Mouse (Mus musculus): ENCODE results near the gene Gm10642. TPM values are rescaled to one million over a fixed set of nuclear protein-coding genes. Genes with fewer than 3 reads are reported as not detected.

The Gm10642 gene
- 0.18 and 0.35 TPM in 2 replicates for polyA plus RNA-seq (2016; fragmentation: Nextera tagmentation; extraction: Ambion mirVana)

DNA sequence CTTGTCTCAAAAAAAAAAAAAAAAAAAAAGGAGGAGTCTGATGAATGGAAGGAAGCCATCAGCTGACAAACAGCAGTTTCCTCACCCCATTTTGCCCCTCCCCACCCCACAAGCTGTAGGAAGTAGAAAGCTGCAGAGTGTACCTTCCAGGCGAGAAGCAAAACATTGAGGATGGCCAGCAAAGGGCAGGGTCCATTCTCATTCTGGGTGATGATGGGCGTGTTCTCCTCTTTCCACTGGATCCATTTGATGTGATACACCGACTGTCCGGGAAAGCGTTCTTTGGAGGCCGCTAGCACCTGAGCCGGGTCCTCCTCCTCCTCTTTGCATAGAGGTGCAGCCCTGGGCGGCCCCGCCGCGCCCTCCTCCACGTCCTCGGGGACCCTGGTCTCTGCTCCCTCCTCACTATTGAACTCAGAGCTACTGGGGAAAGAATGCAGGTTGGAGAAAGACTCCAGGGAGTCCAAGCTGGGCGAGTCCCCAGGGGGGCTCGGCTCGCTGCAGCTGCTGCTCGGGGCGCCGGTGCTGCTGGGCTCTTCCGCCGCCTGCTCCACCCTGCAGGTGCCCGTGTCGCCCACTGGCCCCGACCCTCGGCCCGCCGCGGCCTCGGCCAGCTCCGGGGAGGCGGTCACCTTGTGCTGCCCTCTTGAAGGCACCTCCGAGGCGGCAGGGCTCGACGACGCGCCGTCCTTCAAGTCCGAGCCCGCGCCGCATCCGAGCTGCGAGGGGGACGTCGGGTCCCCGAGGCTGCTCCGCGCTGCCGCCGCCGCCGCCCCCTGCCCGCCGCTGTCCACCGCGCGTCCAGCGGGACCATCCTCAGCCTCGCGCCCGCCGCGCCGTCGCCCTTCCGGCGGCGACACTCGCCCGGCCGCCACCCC is at the start of gene Gm10642:
Gene Gm10642 (plus strand): TSS at position 122 of the 878 bp plus-strand sequence.
- H3K36me3 ChIP-seq: no peaks in the 10 kb centered on the region

DNA sequence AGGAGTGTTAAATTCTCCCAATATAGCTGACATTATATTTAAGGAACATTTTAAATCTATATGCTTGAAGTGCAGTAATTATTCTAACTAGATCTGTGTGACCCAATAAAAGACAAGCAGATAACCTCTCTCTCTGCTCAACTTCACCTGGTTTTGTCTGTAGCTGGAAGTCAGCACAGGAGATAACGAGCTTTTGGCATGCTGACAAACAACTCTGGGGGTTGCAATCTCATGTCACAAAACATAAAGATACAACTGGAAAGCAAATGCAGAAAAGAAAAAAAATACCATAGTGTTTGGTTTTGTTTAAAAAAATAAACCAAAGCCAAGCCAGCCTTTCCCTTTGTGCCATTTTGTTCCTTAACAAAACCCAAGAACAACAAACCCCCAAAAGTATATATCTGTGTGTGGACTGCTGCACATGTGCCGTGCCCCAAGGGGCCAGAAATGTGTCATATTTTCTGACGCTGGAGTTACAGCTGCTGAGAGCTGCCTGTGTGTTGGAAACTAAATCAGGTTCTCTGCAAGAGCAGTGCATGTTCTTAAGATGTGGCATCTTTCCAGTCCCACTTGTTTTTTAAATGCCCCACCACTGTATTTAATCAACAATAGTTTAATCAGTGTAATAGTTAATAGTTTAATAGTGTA is 44.9 kb upstream of the Gm10642 start:
- no peak for ATAC-seq (ENCODE audit: insufficient number of reproducible peaks, insufficient read depth, low FRiP score, low TSS enrichment, low read depth)
- H3K9me3 ChIP-seq: no peaks in the 10 kb centered on the region
- 71% methylated on average over 3 of the region's 3 CpGs for WGBS
- H3K4me1 ChIP-seq (replicated peaks): no peaks in the 10 kb centered on the region
- H3K9ac ChIP-seq (replicated peaks): no peak overlapping the region
- peaks cover 14% of the 10 kb centered on the region; the same call in 1 of the 2 replicates for H3K36me3 ChIP-seq
- no peak overlapping the region for H3K27ac ChIP-seq
- no peak overlapping the region for H3K4me3 ChIP-seq (replicated peaks)
- no peaks in the 10 kb centered on the region for H3K27me3 ChIP-seq
- no peak overlapping the region for H3K4me2 ChIP-seq

More for the DNA sequence above, at the start of gene Gm10642:
- WGBS: under 1% methylated on average over 65 of the region's 72 CpGs
- H3K9ac ChIP-seq (replicated peaks): peak within 1 kb of the TSS; percentile 78
- H3K4me1 ChIP-seq (replicated peaks): peaks cover 7% of the 10 kb centered on the region
- H3K4me2 ChIP-seq: peak within 1 kb of the TSS; percentile 93
- H3K27ac ChIP-seq: peak within 1 kb of the TSS; percentile 78
- peak; percentile 48 for ATAC-seq (ENCODE audit: insufficient number of reproducible peaks, insufficient read depth, low FRiP score, low TSS enrichment, low read depth)
- H3K27me3 ChIP-seq: peaks cover 4% of the 10 kb centered on the region; the same call in 1 of the 2 replicates
- peak within 1 kb of the TSS; percentile 82 for H3K4me3 ChIP-seq (replicated peaks)
- no peaks in the 10 kb centered on the region for H3K9me3 ChIP-seq

DNA sequence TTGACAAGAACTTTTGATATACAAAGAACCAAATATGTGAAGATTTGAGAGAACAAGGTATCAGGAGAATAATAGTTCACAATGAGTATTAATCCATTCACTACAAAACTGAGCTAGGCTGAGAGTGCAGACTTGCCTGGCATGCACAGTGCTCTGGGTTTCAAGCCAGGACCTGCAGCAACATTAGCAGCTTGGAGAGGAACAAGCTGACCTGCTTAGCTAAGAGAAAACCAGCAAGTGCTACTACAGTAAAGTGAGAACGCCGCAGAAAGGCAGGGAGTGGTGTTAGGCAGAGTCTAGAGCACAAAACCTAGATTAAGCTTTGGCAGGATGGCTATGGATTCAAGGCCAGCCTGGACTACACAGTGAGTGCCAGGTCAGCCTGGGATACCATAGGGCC is 26.3 kb upstream of the Gm10642 start:
- H3K4me2 ChIP-seq: no peak overlapping the region
- no peak for ATAC-seq (ENCODE audit: insufficient number of reproducible peaks, insufficient read depth, low FRiP score, low TSS enrichment, low read depth)
- no peak overlapping the region for H3K27ac ChIP-seq
- H3K9me3 ChIP-seq: no peaks in the 10 kb centered on the region
- no peak overlapping the region for H3K4me3 ChIP-seq (replicated peaks)
- no peak overlapping the region for H3K9ac ChIP-seq (replicated peaks)
- 86% methylated on average over 2 of the region's 2 CpGs for WGBS
- H3K4me1 ChIP-seq (replicated peaks): no peaks in the 10 kb centered on the region
- H3K27me3 ChIP-seq: no peaks in the 10 kb centered on the region
- H3K36me3 ChIP-seq: no peaks in the 10 kb centered on the region

DNA sequence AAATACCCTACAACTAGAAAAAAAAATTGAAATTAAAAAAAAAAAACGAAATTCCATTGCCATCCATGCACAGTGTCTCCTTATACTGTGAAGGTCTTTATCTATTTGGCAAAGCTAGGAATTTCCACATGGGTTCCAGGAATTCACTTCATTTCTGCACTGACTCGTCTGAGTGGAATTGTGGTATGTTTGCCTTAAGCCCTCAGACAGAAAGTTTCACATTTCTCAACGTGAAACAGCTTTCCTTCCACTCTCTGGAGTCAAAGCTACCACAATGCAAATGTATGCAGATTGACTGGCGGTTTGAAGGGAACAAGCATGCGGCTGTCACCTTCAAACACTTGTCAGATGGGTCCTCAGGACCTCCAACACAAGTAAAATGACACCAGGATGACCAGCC is 24.4 kb upstream of the Gm10642 start:
- Histone ChIP-seq H3K4me2 (no peak overlapping the region), H3K9me3 (no peaks in the 10 kb centered on the region), H3K27me3 (no peaks in the 10 kb centered on the region), H3K4me1 (replicated peaks) (no peaks in the 10 kb centered on the region), H3K36me3 (no peaks in the 10 kb centered on the region), H3K9ac (replicated peaks) (no peak overlapping the region), H3K4me3 (replicated peaks) (no peak overlapping the region), H3K27ac (no peak overlapping the region)
- no peak for ATAC-seq (ENCODE audit: insufficient number of reproducible peaks, insufficient read depth, low FRiP score, low TSS enrichment, low read depth)
- 23% methylated on average over 5 of the region's 5 CpGs for WGBS

DNA sequence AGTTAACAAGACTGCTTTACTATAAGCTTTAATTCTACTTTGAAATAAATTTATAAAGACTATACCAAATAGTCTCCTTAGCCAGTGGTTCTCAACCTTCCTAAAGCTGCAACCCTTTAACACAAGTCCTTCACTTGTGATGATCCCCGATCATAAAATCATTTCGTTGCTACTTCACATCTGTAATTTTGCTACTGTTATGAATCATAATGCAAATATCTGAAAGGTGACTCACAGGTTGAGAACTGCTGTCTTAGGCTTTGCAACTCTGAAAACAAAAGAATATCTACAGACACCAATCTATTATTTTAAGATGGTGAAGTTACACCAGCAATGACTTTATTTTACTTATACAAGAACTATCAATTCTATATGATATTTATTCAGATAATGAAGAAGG is 19.3 kb upstream of the Gm10642 start:
- Histone ChIP-seq H3K27me3 (no peaks in the 10 kb centered on the region), H3K9ac (replicated peaks) (no peak overlapping the region), H3K27ac (no peak overlapping the region), H3K9me3 (no peaks in the 10 kb centered on the region), H3K4me3 (replicated peaks) (no peak overlapping the region), H3K4me1 (replicated peaks) (no peaks in the 10 kb centered on the region), H3K36me3 (no peaks in the 10 kb centered on the region), H3K4me2 (no peak overlapping the region)
- WGBS: 85% methylated on average over 2 of the region's 2 CpGs
- ATAC-seq (ENCODE audit: insufficient number of reproducible peaks, insufficient read depth, low FRiP score, low TSS enrichment, low read depth): no peak

DNA sequence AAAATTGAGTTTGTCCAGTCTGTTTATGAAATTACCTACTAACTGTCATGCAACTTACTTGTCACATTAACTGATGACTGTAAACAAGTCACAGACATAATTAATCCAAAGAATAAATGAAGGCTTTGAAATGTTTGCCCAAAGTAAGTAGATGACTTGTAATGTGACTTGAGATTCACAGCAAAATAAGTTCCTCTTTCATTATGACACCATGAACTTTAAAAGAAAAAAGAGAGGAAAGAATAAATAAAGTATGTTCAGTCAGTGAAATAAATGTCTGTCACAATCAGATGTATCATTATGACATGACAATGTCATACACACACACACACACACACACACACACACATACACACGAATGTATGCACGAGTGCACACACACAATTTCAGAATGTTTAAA is 5.8 kb upstream of the Gm10642 start:
- Histone ChIP-seq H3K4me3 (replicated peaks) (no peak overlapping the region), H3K4me2 (no peak overlapping the region), H3K9me3 (no peaks in the 10 kb centered on the region), H3K36me3 (no peaks in the 10 kb centered on the region), H3K27me3 (no peaks in the 10 kb centered on the region; the same call in 1 of the 2 replicates), H3K9ac (replicated peaks) (no peak overlapping the region), H3K4me1 (replicated peaks) (no peaks in the 10 kb centered on the region), H3K27ac (no peak overlapping the region)
- WGBS: 89% methylated on average over 2 of the region's 2 CpGs
- ATAC-seq (ENCODE audit: insufficient number of reproducible peaks, insufficient read depth, low FRiP score, low TSS enrichment, low read depth): no peak

DNA sequence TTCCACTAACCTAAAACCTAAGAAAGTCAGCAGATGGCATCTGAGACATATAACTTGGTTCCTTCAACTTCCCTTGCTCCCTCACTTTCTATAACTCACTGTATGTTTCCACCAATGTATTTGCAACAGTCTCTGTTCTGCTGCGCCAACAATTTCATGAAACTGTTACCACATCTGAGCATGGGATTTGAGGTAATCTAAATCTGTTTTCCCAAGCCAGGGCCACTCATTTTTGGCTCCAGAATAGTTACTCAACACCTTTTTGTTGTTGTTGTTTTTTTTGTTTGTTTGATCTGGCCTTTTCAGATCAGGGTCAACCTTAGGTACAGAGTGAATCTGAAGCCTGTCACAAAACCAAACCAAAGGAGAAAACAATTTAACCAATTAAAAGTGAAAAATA is 5.1 kb upstream of the Gm10642 start:
- H3K9me3 ChIP-seq: no peaks in the 10 kb centered on the region
- H3K4me2 ChIP-seq: no peak overlapping the region
- no peak overlapping the region for H3K9ac ChIP-seq (replicated peaks)
- WGBS: 95% methylated on average over 1 of the region's 1 CpGs
- H3K27ac ChIP-seq: no peak overlapping the region
- peaks cover under 1% of the 10 kb centered on the region; the same call in 1 of the 2 replicates for H3K4me1 ChIP-seq (replicated peaks)
- H3K27me3 ChIP-seq: peaks cover under 1% of the 10 kb centered on the region; the same call in 1 of the 2 replicates
- H3K36me3 ChIP-seq: no peaks in the 10 kb centered on the region
- no peak overlapping the region for H3K4me3 ChIP-seq (replicated peaks)
- ATAC-seq (ENCODE audit: insufficient number of reproducible peaks, insufficient read depth, low FRiP score, low TSS enrichment, low read depth): no peak

DNA sequence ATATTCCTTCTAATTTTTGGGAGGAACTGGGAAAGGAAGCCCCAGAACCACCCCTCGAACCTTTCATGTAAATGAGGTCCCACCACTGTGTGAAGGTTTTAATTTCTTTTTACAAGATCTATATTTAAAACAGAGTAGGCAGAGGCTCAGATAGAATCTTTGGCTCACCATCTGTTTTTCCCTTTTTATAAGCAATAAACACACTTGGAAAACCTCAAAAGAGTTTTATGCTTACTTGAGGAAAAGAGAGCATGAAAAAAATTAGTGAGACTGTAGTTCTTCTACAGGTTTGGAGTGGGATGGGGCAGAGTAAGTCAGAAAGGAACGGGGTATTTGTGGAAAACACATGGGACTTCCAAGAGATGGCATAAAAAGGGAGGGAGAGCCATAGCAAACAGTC is 3.8 kb upstream of the Gm10642 start:
- H3K27ac ChIP-seq: no peak overlapping the region
- no peaks in the 10 kb centered on the region for H3K36me3 ChIP-seq
- ATAC-seq (ENCODE audit: insufficient number of reproducible peaks, insufficient read depth, low FRiP score, low TSS enrichment, low read depth): no peak
- H3K9me3 ChIP-seq: no peaks in the 10 kb centered on the region
- no peak overlapping the region for H3K9ac ChIP-seq (replicated peaks)
- 61% methylated on average over 2 of the region's 2 CpGs for whole genome bisulfite sequencing
- no peak overlapping the region for H3K4me3 ChIP-seq (replicated peaks)
- H3K4me2 ChIP-seq: no peak overlapping the region
- peaks cover 4% of the 10 kb centered on the region; the same call in 1 of the 2 replicates for H3K27me3 ChIP-seq
- peaks cover 4% of the 10 kb centered on the region for H3K4me1 ChIP-seq (replicated peaks)

DNA sequence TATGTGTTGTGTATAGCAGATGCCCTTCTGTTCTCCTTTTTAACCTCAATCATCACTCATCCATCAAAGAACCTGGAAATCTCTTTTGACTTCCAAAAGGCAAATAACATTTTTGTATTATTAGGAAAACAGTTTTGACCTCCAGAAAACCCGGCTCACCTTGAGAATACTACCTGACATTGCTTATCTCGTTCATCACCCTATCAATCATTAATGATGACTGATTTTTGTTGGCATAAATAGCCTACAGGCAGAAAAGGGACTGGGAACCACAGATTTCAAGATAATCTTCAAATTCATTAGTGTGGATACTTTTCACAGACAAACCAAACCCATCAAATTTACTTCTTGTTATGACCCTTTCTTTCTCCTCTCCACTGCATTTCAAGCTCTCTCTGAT is 2.2 kb upstream of the Gm10642 start:
- Histone ChIP-seq H3K27ac (no peak overlapping the region), H3K9ac (replicated peaks) (no peak overlapping the region), H3K9me3 (no peaks in the 10 kb centered on the region), H3K4me3 (replicated peaks) (no peak overlapping the region), H3K4me1 (replicated peaks) (peaks cover 7% of the 10 kb centered on the region), H3K27me3 (peaks cover 4% of the 10 kb centered on the region; the same call in 1 of the 2 replicates), H3K36me3 (no peaks in the 10 kb centered on the region), H3K4me2 (no peak overlapping the region)
- 88% methylated on average over 2 of the region's 2 CpGs for WGBS
- no peak for ATAC-seq (ENCODE audit: insufficient number of reproducible peaks, insufficient read depth, low FRiP score, low TSS enrichment, low read depth)

DNA sequence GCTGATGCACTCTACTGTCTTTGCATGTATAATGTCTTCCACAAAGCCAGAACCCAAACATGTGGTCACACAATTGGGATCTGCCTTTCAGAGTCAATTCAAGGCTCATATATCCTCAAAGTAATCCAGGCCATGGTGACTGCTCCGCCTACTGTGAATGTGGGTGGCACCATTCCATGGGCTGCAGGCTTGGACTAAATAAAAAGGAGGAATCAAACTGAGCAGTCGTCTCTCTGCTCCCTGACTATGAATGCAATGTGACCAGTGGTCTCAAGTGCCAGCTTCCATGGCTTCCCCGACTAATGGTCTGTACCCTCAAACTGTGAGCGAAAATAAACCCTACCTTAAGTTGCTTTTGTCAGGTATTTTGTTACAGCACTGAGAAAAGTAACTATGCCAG is 1.6 kb upstream of the Gm10642 start:
- Histone ChIP-seq H3K27me3 (peaks cover 4% of the 10 kb centered on the region; the same call in 1 of the 2 replicates), H3K9me3 (no peaks in the 10 kb centered on the region), H3K9ac (replicated peaks) (no peak overlapping the region), H3K36me3 (no peaks in the 10 kb centered on the region), H3K4me1 (replicated peaks) (peaks cover 7% of the 10 kb centered on the region), H3K4me2 (peak overlapping the region; percentile 6; the same call in 1 of the 2 replicates), H3K4me3 (replicated peaks) (no peak overlapping the region), H3K27ac (no peak overlapping the region)
- ATAC-seq (ENCODE audit: insufficient number of reproducible peaks, insufficient read depth, low FRiP score, low TSS enrichment, low read depth): no peak
- 75% methylated on average over 4 of the region's 4 CpGs for WGBS

DNA sequence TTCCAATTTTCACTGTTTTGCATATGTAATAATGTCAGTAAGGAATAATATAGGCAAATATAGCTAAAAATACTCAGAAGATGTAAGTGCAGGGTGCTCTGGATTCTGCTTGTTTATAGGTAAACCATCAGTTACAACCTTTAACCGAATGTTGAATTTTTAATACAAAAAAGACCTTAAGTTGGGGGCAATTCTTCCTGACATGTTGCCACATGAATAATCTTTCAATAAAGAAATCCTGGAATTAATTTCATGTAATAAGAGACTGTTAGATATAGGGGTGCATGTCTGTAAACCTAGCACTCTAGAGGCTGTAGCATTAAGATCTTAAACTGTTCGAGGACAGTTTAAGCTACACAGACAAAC is 304 bp upstream of the Gm10642 start:
- no peaks in the 10 kb centered on the region for H3K9me3 ChIP-seq

More for the DNA sequence above, 304 bp upstream of the Gm10642 start:
- Histone ChIP-seq H3K9ac (replicated peaks) (no peak overlapping the region), H3K27me3 (peaks cover 4% of the 10 kb centered on the region; the same call in 1 of the 2 replicates), H3K4me1 (replicated peaks) (peaks cover 7% of the 10 kb centered on the region), H3K36me3 (no peaks in the 10 kb centered on the region), H3K27ac (no peak overlapping the region), H3K4me2 (peak overlapping the region; percentile 93), H3K4me3 (replicated peaks) (peak overlapping the region; percentile 82)
- WGBS: 49% methylated on average over 2 of the region's 2 CpGs
- no peak for ATAC-seq (ENCODE audit: insufficient number of reproducible peaks, insufficient read depth, low FRiP score, low TSS enrichment, low read depth)
